Mouse (Mus musculus) spleen, adult 12 weeks (tissue): ENCODE results near the gene Scnn1b.

Experiments
- DNase-seq: peaks from one replicate; pipeline ENCODE4 v3.0.0; 2022; ENCODE audit warnings: low spot score

Gene Scnn1b

GRCm38 (mm10) chr7:121864858-121865585 lies at the start of gene Scnn1b:
Gene Scnn1b (plus strand): TSS chr7:121865038.
- no peak for DNase-seq

- no peak for DNase-seq
Observed at GRCm38 (mm10) chr7:121821632-121822031, 43.2 kb upstream of the Scnn1b start.

- no peak for DNase-seq
Observed at GRCm38 (mm10) chr7:121828481-121828880, 36.4 kb upstream of the Scnn1b start.

GRCm38 (mm10) chr7:121835392-121835791 lies 29.4 kb upstream of the Scnn1b start:
- DNase-seq, result no peak

- no peak for DNase-seq
Observed at GRCm38 (mm10) chr7:121836827-121837226, 28.0 kb upstream of the Scnn1b start.

GRCm38 (mm10) chr7:121840810-121841209 lies 24.0 kb upstream of the Scnn1b start:
- no peak for DNase-seq

- DNase-seq, result no peak
Observed at GRCm38 (mm10) chr7:121842234-121842633, 22.6 kb upstream of the Scnn1b start.

GRCm38 (mm10) chr7:121845964-121846363 lies 18.9 kb upstream of the Scnn1b start:
- no peak for DNase-seq

- DNase-seq, result no peak
Observed at GRCm38 (mm10) chr7:121848537-121849168, 16.2 kb upstream of the Scnn1b start.

GRCm38 (mm10) chr7:121857177-121857884 lies 7.5 kb upstream of the Scnn1b start:
- no peak for DNase-seq

GRCm38 (mm10) chr7:121858939-121859338 lies 5.9 kb upstream of the Scnn1b start:
- no peak for DNase-seq

- DNase-seq, result no peak
Observed at GRCm38 (mm10) chr7:121871631-121872030, 6.8 kb downstream of the Scnn1b start.

GRCm38 (mm10) chr7:121873998-121874397 lies 9.2 kb downstream of the Scnn1b start:
- no peak for DNase-seq

- DNase-seq, result no peak
Observed at GRCm38 (mm10) chr7:121874784-121875183, 9.9 kb downstream of the Scnn1b start.

- no peak for DNase-seq
Observed at GRCm38 (mm10) chr7:121880246-121880645, 15.4 kb downstream of the Scnn1b start.

GRCm38 (mm10) chr7:121890636-121891360 lies 26.0 kb downstream of the Scnn1b start:
- DNase-seq, result no peak

GRCm38 (mm10) chr7:121896689-121897088 lies 31.9 kb downstream of the Scnn1b start:
- no peak for DNase-seq

- peak; percentile 5 for DNase-seq
Observed at GRCm38 (mm10) chr7:121899311-121899710, 34.5 kb downstream of the Scnn1b start.

- DNase-seq, result no peak
Observed at GRCm38 (mm10) chr7:121899940-121900339, 35.1 kb downstream of the Scnn1b start.

- no peak for DNase-seq
Observed at GRCm38 (mm10) chr7:121902757-121903411, 38.0 kb downstream of the Scnn1b start.

GRCm38 (mm10) chr7:121906879-121907278 lies 42.0 kb downstream of the Scnn1b start:
- DNase-seq, result no peak

- DNase-seq, result no peak
Observed at GRCm38 (mm10) chr7:121912250-121912649, 47.4 kb downstream of the Scnn1b start.
